Mouse (Mus musculus) small intestine, adult 2 months (tissue): Measurements from ENCODE around the gene Rec8. TPM values are rescaled to one million over a fixed set of nuclear protein-coding genes. Genes with fewer than 3 reads are reported as not detected.

ENCODE experiments used
- H3K27ac ChIP-seq: fragments of 200-500 bp; 2 replicates; pipeline ENCODE4 v1.5.1; 2012; ENCODE audit warnings: low read depth, low read length, control low read depth, inconsistent platforms; ENCODE audit not compliant: insufficient read depth
- H3K27me3 ChIP-seq: fragments of 200-500 bp; 2 replicates; pipeline ENCODE4 v1.6.1; 2012; ENCODE audit warnings: mild to moderate bottlenecking, moderate library complexity, low read length, inconsistent platforms; ENCODE audit not compliant: control insufficient read depth, insufficient read depth
- H3K36me3 ChIP-seq: fragments of 200-500 bp; 2 replicates; pipeline ENCODE4 v1.6.1; 2012; ENCODE audit warnings: mild to moderate bottlenecking, low read length, control low read depth, inconsistent platforms; ENCODE audit not compliant: control insufficient read depth, insufficient read depth
- H3K4me1 ChIP-seq: fragments of 200-500 bp; 2 replicates; pipeline ENCODE4 v1.6.1; 2012; ENCODE audit warnings: low read length, inconsistent platforms, mixed read lengths; ENCODE audit not compliant: control insufficient read depth, insufficient read depth, insufficient read length
- H3K4me3 ChIP-seq: fragments of 200-500 bp; 2 replicates; pipeline ENCODE4 v1.5.1; 2012; ENCODE audit warnings: low read depth, mild to moderate bottlenecking, control low read depth, inconsistent platforms, low read length, moderate library complexity
- CTCF ChIP-seq: fragments of 200-500 bp; IDR thresholded peaks from 2 replicates; pipeline ENCODE4 v1.5.1; 2012; ENCODE audit warnings: low read depth, mild to moderate bottlenecking, control low read depth, inconsistent platforms, low read length, moderate library complexity, mixed read lengths; ENCODE audit not compliant: insufficient replicate concordance, insufficient read length; ENCODE audit errors: extremely low read depth
- POLR2A ChIP-seq: fragments of 200-500 bp; IDR thresholded peaks from 2 replicates; pipeline ENCODE4 v1.6.1; 2012; ENCODE audit warnings: low read depth, mild to moderate bottlenecking, control low read depth, inconsistent platforms, low read length, moderate library complexity
- WGBS: fragments of 180-500 bp; shearing (Covaris S2); methylation state at CpG from one replicate; pipeline ENCODE4 v1.1.7; 2018; 5-methylcytosine and 5-hydroxymethylcytosine counted together
- polyA plus RNA-seq: library from polyadenylated mRNA; depleted of rRNA; stranded (reverse); fragments of >200 nt; gene quantifications from 2 replicates; pipeline ENCODE4 v1.2.3, GENCODE M21; 2012; rRNA removed

Rec8 gene
- 8.7 and 19.2 TPM in 2 replicates for polyA plus RNA-seq

DNA sequence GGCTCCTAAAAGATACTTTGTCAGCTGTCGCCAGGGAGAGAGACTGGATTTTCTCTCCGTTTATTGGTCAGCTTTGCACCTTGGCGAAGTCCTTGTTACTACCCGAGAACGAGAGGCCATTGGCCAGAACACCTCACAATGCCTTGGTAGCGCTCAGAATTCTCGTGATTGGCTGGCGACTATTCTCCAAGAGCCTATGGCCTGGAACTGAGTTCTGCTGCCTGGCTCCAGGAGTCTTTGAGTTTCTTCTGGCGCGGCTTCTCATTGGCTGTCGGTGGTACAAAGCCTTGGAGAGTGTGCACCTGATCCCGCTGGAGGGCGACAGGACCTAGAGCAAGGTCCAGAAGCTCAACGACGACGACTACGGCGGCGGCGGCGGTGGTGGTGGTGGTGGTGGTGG, at the start of gene Rec8:
TSS of gene Rec8 (plus strand) at position 216 of the 400 bp plus-strand sequence.
- H3K27ac ChIP-seq, result no peak within 1 kb of the TSS
- WGBS, result 24% methylated on average over 21 of the region's 21 CpGs
- peak within 1 kb of the TSS; percentile 60 for H3K4me3 ChIP-seq
- H3K27me3 ChIP-seq, result no peaks in the 10 kb centered on the region
- H3K4me1 ChIP-seq, result peaks cover 8% of the 10 kb centered on the region; the same call in 1 of the 2 replicates
- TF ChIP-seq POLR2A (no peak; the same call in 1 of the 2 replicates), CTCF (no peak)
- H3K36me3 ChIP-seq, result no peaks in the 10 kb centered on the region

DNA sequence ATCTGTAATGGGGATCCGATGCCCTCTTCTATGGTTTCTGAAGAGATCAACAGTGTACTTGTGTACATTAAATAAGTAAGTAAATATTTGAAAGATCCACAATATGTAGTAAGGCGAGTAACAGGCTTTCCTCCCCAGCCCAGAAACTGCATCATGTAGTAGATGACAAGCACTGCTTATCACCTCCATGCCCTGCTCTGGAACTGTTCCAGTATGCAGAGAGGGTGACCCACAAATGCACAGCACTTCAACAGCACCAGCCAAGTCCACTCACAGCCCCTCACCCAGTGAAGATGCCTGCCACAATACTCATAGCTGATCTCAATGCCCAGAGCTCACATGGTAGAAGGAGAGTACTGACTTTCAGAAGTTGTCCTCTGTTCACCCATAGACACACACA, 47.2 kb upstream of the Rec8 start:
- peaks cover 38% of the 10 kb centered on the region for H3K36me3 ChIP-seq
- no peak overlapping the region for H3K4me3 ChIP-seq
- WGBS, result 73% methylated on average over 2 of the region's 2 CpGs
- H3K27me3 ChIP-seq, result no peaks in the 10 kb centered on the region
- TF ChIP-seq POLR2A, result no peak
- TF ChIP-seq CTCF, result no peak
- H3K27ac ChIP-seq, result no peak overlapping the region
- no peaks in the 10 kb centered on the region for H3K4me1 ChIP-seq

- TF ChIP-seq POLR2A, result no peak
- H3K27me3 ChIP-seq, result no peaks in the 10 kb centered on the region
- H3K4me3 ChIP-seq, result no peak overlapping the region
- H3K36me3 ChIP-seq, result peaks cover 27% of the 10 kb centered on the region
- H3K4me1 ChIP-seq, result no peaks in the 10 kb centered on the region
- no peak overlapping the region for H3K27ac ChIP-seq
Observed at GRCm38 (mm10) chr14:55571760-55572159, 46.1 kb upstream of the Rec8 start.

DNA sequence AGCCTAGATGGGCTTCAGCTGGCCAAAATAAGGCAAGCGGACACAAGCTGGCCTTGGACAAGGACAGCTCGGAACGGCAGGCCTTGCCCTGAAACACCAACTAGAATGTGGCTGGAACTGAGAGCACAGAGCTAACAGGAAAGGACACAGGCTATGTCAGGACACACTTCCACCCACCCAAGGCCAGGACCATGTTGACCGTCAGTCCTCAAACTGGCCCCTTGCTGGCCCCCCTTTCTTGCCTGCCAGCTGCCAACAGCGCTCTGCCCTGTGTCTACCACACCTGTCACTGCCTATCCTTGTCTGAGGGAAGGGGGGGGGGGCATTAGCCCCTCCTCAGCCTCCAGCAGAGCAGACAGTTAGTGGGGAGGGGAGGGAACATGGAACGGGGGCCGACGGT, 42.5 kb upstream of the Rec8 start, which contains the start of gene Fitm1:
TSS of gene Fitm1 (plus strand) at position 316 of the 400 bp plus-strand sequence.
- no peaks in the 10 kb centered on the region for H3K4me1 ChIP-seq
- H3K36me3 ChIP-seq, result peaks cover 8% of the 10 kb centered on the region
- H3K27ac ChIP-seq, result no peak within 1 kb of the TSS
- no peaks in the 10 kb centered on the region for H3K27me3 ChIP-seq
- TF ChIP-seq CTCF, result no peak
- TF ChIP-seq POLR2A, result no peak
- 84% methylated on average over 8 of the region's 8 CpGs for WGBS
- H3K4me3 ChIP-seq, result no peak within 1 kb of the TSS

DNA sequence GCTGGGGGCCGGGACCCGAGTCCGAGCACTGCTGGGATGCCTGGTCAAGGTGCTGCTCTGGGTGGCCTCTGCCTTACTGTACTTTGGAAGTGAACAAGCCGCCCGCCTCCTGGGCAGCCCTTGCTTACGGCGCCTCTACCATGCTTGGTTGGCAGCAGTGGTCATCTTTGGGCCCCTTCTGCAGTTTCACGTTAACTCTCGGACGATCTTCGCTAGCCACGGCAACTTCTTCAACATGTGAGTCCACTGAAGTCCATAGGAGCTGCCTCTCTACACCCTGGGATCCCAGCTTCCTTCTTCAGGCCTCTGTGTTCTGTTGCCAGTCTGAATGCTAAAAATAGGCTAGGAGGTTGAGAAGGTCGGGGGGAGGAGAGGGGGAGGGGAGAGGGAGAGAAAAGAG, 42.1 kb upstream of the Rec8 start:
- Histone ChIP-seq H3K27me3 (no peaks in the 10 kb centered on the region), H3K4me1 (no peaks in the 10 kb centered on the region), H3K36me3 (peaks cover 12% of the 10 kb centered on the region), H3K4me3 (no peak overlapping the region), H3K27ac (no peak overlapping the region)
- WGBS, result 81% methylated on average over 13 of the region's 13 CpGs
- TF ChIP-seq POLR2A (no peak), CTCF (no peak)

GRCm38 (mm10) chr14:55576376-55576775, 41.5 kb upstream of the Rec8 start:
- WGBS, result 81% methylated on average over 16 of the region's 16 CpGs
- Histone ChIP-seq H3K4me3 (no peak overlapping the region), H3K27me3 (no peaks in the 10 kb centered on the region), H3K36me3 (peaks cover 19% of the 10 kb centered on the region), H3K27ac (no peak overlapping the region), H3K4me1 (no peaks in the 10 kb centered on the region)
- TF ChIP-seq POLR2A, result no peak
- no peak for TF ChIP-seq CTCF

DNA sequence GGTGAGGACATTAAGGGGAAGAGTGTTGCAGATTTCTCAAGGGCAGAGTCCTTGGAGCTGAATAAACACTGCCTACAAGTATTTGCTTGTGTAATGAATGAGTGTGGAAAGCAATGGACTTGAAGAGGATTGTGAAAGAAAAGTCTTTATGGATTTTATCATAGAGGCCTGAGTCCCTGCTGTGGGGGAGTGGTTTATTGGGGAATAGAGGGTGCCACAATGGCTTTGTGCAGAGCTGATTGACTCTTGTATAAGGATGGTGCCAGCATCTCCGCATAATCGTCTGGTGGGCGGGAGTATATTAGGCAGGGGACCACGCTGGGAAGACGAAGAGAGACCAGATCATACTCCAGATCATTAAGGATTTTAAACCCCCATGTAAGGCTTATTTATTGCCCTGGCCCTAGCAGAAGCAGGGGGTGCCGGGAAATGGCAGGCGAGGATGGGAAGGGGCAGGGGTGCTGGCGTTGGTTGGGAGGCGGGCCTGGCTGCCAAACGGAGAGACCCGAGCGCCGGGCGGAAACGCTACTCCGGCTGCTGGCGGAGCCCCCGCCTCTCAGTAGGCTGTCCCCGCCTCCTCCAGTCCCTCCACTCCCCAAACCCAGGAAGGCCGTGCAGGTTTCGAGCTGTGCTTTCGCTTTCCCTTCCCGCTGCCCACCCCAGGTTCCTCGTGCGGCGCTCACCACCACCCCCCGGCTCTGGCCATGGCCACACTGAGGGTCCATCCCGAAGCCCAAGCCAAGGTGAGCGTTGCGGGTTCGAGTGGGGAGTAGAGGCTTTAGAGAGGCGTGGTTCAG, 39.8 kb upstream of the Rec8 start, which contains the start of gene Psme1:
TSS of gene Psme1 (plus strand) at position 253 of the 797 bp plus-strand sequence.
- H3K27ac ChIP-seq, result peak within 1 kb of the TSS; percentile 80
- WGBS, result under 1% methylated on average over 32 of the region's 32 CpGs
- TF ChIP-seq CTCF, result no peak
- peak; percentile 60; the same call in 1 of the 2 replicates for TF ChIP-seq POLR2A
- peaks cover 27% of the 10 kb centered on the region for H3K36me3 ChIP-seq
- H3K4me1 ChIP-seq, result no peaks in the 10 kb centered on the region
- H3K27me3 ChIP-seq, result no peaks in the 10 kb centered on the region
- peak within 1 kb of the TSS; percentile 92 for H3K4me3 ChIP-seq
